Mouse (Mus musculus) MEL (cell line): Measurements from ENCODE around the gene Tlr12. TPM values are rescaled to one million over a fixed set of nuclear protein-coding genes. Genes with fewer than 3 reads are reported as not detected.

Experiments used
- DNase-seq: peaks from one replicate; pipeline ENCODE4 v3.0.0; 2011; ENCODE audit warnings: low read depth, low spot score
- H3K27ac ChIP-seq: 2 replicates; pipeline ENCODE4 v1.5.1; 2012; ENCODE audit warnings: low read depth, mild to moderate bottlenecking, control low read depth, low read length, moderate library complexity; ENCODE audit not compliant: control insufficient read depth
- H3K27me3 ChIP-seq, 2 experiments: fragments of 150-350 bp in 1 of 2; sonication (generic) in 1 of 2; 2 replicates each; pipeline ENCODE4 v1.6.1; 2012; ENCODE audit warnings: low read length in 2 of 2, mild to moderate bottlenecking in 2 of 2, improper control_type of control experiment in 1 of 2, moderate library complexity in 1 of 2; ENCODE audit not compliant: insufficient read depth in 2 of 2, control insufficient read depth in 1 of 2
- H3K36me3 ChIP-seq, 2 experiments: 2 replicates each; pipeline ENCODE4 v1.6.1; 2012 to 2014; ENCODE audit warnings: low read length in 2 of 2, improper control_type of control experiment in 1 of 2, inconsistent platforms in 1 of 2, mild to moderate bottlenecking in 1 of 2; ENCODE audit not compliant: insufficient read depth in 2 of 2, control insufficient read depth in 1 of 2
- H3K4me1 ChIP-seq, 2 experiments: fragments of 150-350 bp in 1 of 2; sonication (generic) in 1 of 2; 2 replicates each; pipeline ENCODE4 v1.6.1; 2012; ENCODE audit warnings: low read length in 2 of 2, improper control_type of control experiment in 1 of 2, mild to moderate bottlenecking in 1 of 2; ENCODE audit not compliant: insufficient read depth in 2 of 2, control insufficient read depth in 1 of 2
- H3K4me3 ChIP-seq, 2 experiments: fragments of 150-350 bp in 1 of 2; sonication (generic) in 1 of 2; 2 replicates each; pipeline ENCODE4 v1.5.1; 2012; ENCODE audit warnings: low read depth in 2 of 2, low read length in 2 of 2, mild to moderate bottlenecking in 2 of 2, moderate library complexity in 2 of 2, control low read depth in 1 of 2, improper control_type of control experiment in 1 of 2; ENCODE audit not compliant: control insufficient read depth in 1 of 2, insufficient read depth in 1 of 2
- H3K79me2 ChIP-seq: 2 replicates; pipeline ENCODE4 v1.6.1; 2012; ENCODE audit warnings: mild to moderate bottlenecking, low read length, moderate library complexity; ENCODE audit not compliant: control insufficient read depth, poor library complexity, insufficient read depth
- H3K9ac ChIP-seq: 2 replicates; pipeline ENCODE4 v1.6.1; 2012; ENCODE audit warnings: low read depth, mild to moderate bottlenecking, control low read depth, low read length, moderate library complexity; ENCODE audit not compliant: control insufficient read depth, poor library complexity, severe bottlenecking
- H3K9me3 ChIP-seq: fragments of 150-350 bp; sonication (generic); replicated peaks from 2 replicates; pipeline ENCODE4 v1.6.1; 2012; ENCODE audit warnings: mild to moderate bottlenecking, low read length, improper control_type of control experiment, moderate library complexity; ENCODE audit not compliant: insufficient read depth
- BHLHE40 ChIP-seq: IDR thresholded peaks from 2 replicates; pipeline ENCODE4 v1.6.1; 2012; ENCODE audit warnings: low read depth, mild to moderate bottlenecking, inconsistent platforms, low read length, improper control_type of control experiment, borderline replicate concordance
- CHD2 ChIP-seq: IDR thresholded peaks from 2 replicates; pipeline ENCODE4 v1.6.1; 2011; ENCODE audit warnings: low read length, improper control_type of control experiment
- ELF1 ChIP-seq: IDR thresholded peaks from 2 replicates; pipeline ENCODE4 v1.6.1; 2014; ENCODE audit warnings: low read depth, mild to moderate bottlenecking, inconsistent platforms, low read length, improper control_type of control experiment, moderate library complexity
- EP300 ChIP-seq, 2 experiments: IDR thresholded peaks; 2 replicates each; pipeline ENCODE4 v1.6.1; 2011; ENCODE audit warnings: improper control_type of control experiment in 2 of 2, low read length in 2 of 2, low read depth in 1 of 2, mild to moderate bottlenecking in 1 of 2
- ETS1 ChIP-seq: IDR thresholded peaks from 2 replicates; pipeline ENCODE4 v1.6.1; 2012; ENCODE audit warnings: low read depth, mild to moderate bottlenecking, inconsistent platforms, low read length, improper control_type of control experiment, moderate library complexity
- GABPA ChIP-seq: IDR thresholded peaks from 2 replicates; pipeline ENCODE4 v1.6.1; 2012; ENCODE audit warnings: low read depth, mild to moderate bottlenecking, inconsistent platforms, low read length, improper control_type of control experiment, moderate library complexity
- GATA1 ChIP-seq: IDR thresholded peaks from 2 replicates; pipeline ENCODE4 v1.6.1; 2011; ENCODE audit warnings: low read depth, low read length, improper control_type of control experiment
- JUND ChIP-seq: IDR thresholded peaks from 2 replicates; pipeline ENCODE4 v1.6.1; 2011; ENCODE audit warnings: low read depth, mild to moderate bottlenecking, improper control_type of control experiment, low read length
- MAFK ChIP-seq: IDR thresholded peaks from 2 replicates; pipeline ENCODE4 v1.6.1; 2011; ENCODE audit warnings: low read depth, mild to moderate bottlenecking, low read length, improper control_type of control experiment, borderline replicate concordance
- MAZ ChIP-seq: IDR thresholded peaks from 2 replicates; pipeline ENCODE4 v1.6.1; 2012; ENCODE audit warnings: low read depth, mild to moderate bottlenecking, inconsistent platforms, low read length, improper control_type of control experiment
- MXI1 ChIP-seq: IDR thresholded peaks from 2 replicates; pipeline ENCODE4 v1.6.1; 2011; ENCODE audit warnings: mild to moderate bottlenecking, low read depth, low read length, improper control_type of control experiment
- MYB ChIP-seq: IDR thresholded peaks from 2 replicates; pipeline ENCODE4 v1.6.1; 2011; ENCODE audit warnings: mild to moderate bottlenecking, low read depth, low read length, improper control_type of control experiment
- POLR2A ChIP-seq, 2 experiments: IDR thresholded peaks; 2 replicates each; pipeline ENCODE4 v1.6.1; 2011 to 2012; ENCODE audit warnings: low read length in 2 of 2, mild to moderate bottlenecking in 2 of 2, control low read depth in 1 of 2, improper control_type of control experiment in 1 of 2, low read depth in 1 of 2, moderate library complexity in 1 of 2; ENCODE audit not compliant: control insufficient read depth in 1 of 2, insufficient read depth in 1 of 2, poor library complexity in 1 of 2
- RAD21 ChIP-seq: IDR thresholded peaks from 2 replicates; pipeline ENCODE4 v1.6.1; 2011; ENCODE audit warnings: mild to moderate bottlenecking, low read depth, low read length, improper control_type of control experiment
- RCOR1 ChIP-seq: IDR thresholded peaks from 2 replicates; pipeline ENCODE4 v1.6.1; 2012; ENCODE audit warnings: low read depth, mild to moderate bottlenecking, inconsistent platforms, low read length, improper control_type of control experiment
- SMC3 ChIP-seq: IDR thresholded peaks from 2 replicates; pipeline ENCODE4 v1.6.1; 2011; ENCODE audit warnings: low read depth, low read length, improper control_type of control experiment
- TCF12 ChIP-seq: IDR thresholded peaks from 2 replicates; pipeline ENCODE4 v1.6.1; 2014; ENCODE audit warnings: low read depth, mild to moderate bottlenecking, inconsistent platforms, low read length, improper control_type of control experiment, moderate library complexity
- USF1 ChIP-seq: IDR thresholded peaks from 2 replicates; pipeline ENCODE4 v1.6.1; 2014; ENCODE audit warnings: low read depth, mild to moderate bottlenecking, inconsistent platforms, low read length, improper control_type of control experiment, moderate library complexity
- ZMIZ1 ChIP-seq: IDR thresholded peaks from 2 replicates; pipeline ENCODE4 v1.6.1; 2012; ENCODE audit warnings: low read depth, mild to moderate bottlenecking, inconsistent platforms, low read length, improper control_type of control experiment, moderate library complexity
- polyA plus RNA-seq, 2 experiments: library from polyadenylated mRNA; stranded (reverse) in 1 of 2; unstranded in 1 of 2; fragments of >175 nt in 1 of 2; fragments of >200 nt in 1 of 2; gene quantifications; 2 replicates each; pipeline versions ENCODE4 v1.2.1 to v1.2.4; 2012; ENCODE audit warnings: low replicate concordance in 2 of 2, low read depth in 1 of 2; ENCODE audit not compliant: insufficient read length in 2 of 2, insufficient read depth in 1 of 2, missing spikeins in 1 of 2
- total RNA-seq: library from RNA; depleted of rRNA; stranded (reverse); fragments of 300-350 nt; gene quantifications from 2 replicates; pipeline ENCODE4 v1.2.3, GENCODE M21; 2012

Gene Tlr12
- total and polyA plus RNA-seq, 3 experiments = not detected

GRCm38 (mm10) chr4:128606586-128606985 is 11.8 kb downstream of the Tlr12 start:
- Histone ChIP-seq H3K9ac (no peak overlapping the region), H3K27ac (no peak overlapping the region), H3K27me3 (no peaks in the 10 kb centered on the region), H3K4me3 (no peak overlapping the region), H3K79me2 (no peaks in the 10 kb centered on the region; the same call in 1 of the 2 replicates), H3K36me3 (peaks cover 0 to 4% of the 10 kb centered on the region in 2 experiments; a peak in 1 of 4 replicates), H3K9me3 (no peaks in the 10 kb centered on the region), H3K4me1 (peaks cover 0 to 4% of the 10 kb centered on the region in 2 experiments; a peak in 1 of 4 replicates)
- no peak for TF ChIP-seq JUND
- TF ChIP-seq RCOR1 = no peak
- no peak for TF ChIP-seq ETS1
- no peak for TF ChIP-seq GABPA
- TF ChIP-seq SMC3 = no peak
- no peak for TF ChIP-seq TCF12
- no peak for TF ChIP-seq MYB
- no peak for TF ChIP-seq BHLHE40
- DNase-seq = no peak

- Histone ChIP-seq H3K9ac (no peak overlapping the region), H3K9me3 (no peaks in the 10 kb centered on the region), H3K27ac (peak overlapping the region; percentile 12; the same call in 1 of the 2 replicates), H3K36me3 (peaks cover 0 to 9% of the 10 kb centered on the region in 2 experiments; a peak in 2 of 4 replicates), H3K27me3 (no peaks in the 10 kb centered on the region), H3K4me3 (no peak overlapping the region), H3K4me1 (peaks cover 6 to 18% of the 10 kb centered on the region in 2 experiments), H3K79me2 (no peaks in the 10 kb centered on the region)
- no peak for TF ChIP-seq MAZ
- 0 out of 2 replicates have a peak, but pooled peaks have one; percentile 19 for TF ChIP-seq GATA1
- no peak for TF ChIP-seq POLR2A (IDR thresholded peaks at IDR 0.05; ENCODE audit: control insufficient read depth in 1 of 2, insufficient read depth in 1 of 2, low read depth in 1 of 2, low read length in 2 of 2, poor library complexity in 1 of 2)
- no peak for TF ChIP-seq RAD21
- no peak for TF ChIP-seq USF1
- no peak for TF ChIP-seq ZMIZ1
- no peak for TF ChIP-seq MAFK
- TF ChIP-seq MXI1 = no peak
- TF ChIP-seq CHD2 = no peak
- TF ChIP-seq ELF1 = no peak
- peak; percentile 41 to 43; a peak in 2 of 4 replicates for TF ChIP-seq EP300 (IDR thresholded peaks at IDR 0.05; ENCODE audit: low read depth in 1 of 2, low read length in 2 of 2)
- peak; percentile 35 for DNase-seq
Measured at GRCm38 (mm10) chr4:128597801-128598560, 20.4 kb downstream of the Tlr12 start.
